Mouse (Mus musculus) kidney, adult 18-20 months (tissue): ENCODE results near the gene Uvrag.

Experiments used
- DNase-seq: peaks from one replicate; pipeline ENCODE4 v3.0.0; 2021

Gene Uvrag

DNA sequence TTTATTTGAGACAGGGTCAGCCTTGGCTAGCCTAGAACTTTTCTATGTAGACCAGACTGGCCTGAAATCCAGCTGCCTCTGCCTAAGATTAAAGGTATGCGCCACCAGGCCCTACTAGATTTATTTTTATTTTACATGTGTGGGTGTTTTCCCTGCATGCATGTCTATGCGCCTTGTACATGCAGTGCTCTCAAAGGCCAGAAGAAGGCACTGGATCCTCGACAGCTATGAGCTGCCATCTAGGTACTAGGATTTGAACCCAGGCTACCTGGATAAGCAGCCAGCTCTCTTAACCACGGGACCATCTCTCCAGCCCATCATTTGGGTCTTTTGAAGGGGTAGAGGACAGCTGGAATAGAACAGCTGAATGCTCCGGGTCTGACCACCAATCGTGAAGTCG is 21.5 kb upstream of the Uvrag start:
- DNase-seq = no peak

DNA sequence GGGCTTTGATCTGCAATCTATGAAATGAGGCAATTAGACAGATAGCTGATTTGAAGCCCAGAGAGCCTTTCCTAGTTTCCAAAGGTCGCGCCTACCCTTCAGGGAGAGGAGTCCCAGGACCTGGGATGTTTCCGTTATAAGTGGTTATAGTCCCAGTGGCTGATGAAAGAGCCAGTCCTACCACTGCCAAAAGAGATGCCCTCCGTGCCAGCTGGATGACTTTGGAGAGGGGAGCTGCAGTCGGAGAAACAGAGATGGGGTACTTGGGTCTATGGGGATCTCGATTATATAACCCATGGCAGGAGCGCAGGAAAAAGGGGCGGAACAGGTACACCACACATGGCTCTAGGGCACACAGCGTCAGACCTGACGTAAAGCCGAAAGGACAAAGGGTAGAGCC is 21.0 kb upstream of the Uvrag start:
- DNase-seq = no peak

DNA sequence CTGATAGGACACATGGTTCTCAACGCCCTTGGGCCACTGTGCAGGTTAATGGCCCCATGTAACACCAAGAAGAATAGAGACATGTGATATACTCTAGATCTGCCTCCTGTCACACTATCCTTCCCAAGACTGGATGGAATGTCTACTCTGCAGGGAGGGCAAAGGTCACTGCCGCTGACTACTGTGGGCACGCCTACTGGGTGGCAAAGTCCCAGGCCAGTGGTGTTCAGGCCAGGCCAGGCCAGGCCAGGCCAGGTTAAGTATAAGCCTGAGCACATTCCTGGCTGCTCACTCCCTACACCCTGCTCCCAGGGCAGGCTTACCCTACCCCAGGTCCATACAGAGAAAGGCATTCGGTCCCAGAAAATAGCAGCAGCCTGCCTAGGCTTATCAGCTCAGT is 20.6 kb upstream of the Uvrag start:
- peak; percentile 88 for DNase-seq

DNA sequence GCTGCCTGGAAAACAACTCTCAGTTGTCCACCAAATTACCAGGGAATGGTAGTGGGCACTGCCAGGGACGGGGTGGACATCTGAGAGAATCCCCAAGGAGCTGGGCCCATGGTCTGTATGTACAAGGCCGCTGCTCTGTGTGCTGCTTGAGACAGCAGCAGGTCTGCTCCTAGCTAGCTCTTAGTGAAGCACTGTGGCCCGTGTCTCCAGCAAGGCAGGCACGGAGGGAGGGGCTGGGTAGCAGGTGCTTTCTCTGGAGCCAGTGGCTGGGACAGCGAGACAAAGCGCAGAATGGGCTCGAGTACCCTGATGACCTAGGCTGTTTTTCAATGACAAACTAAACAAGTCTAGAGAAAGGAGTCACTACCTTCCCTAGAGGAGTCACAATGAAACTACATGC is 20.1 kb upstream of the Uvrag start:
- DNase-seq = no peak

DNA sequence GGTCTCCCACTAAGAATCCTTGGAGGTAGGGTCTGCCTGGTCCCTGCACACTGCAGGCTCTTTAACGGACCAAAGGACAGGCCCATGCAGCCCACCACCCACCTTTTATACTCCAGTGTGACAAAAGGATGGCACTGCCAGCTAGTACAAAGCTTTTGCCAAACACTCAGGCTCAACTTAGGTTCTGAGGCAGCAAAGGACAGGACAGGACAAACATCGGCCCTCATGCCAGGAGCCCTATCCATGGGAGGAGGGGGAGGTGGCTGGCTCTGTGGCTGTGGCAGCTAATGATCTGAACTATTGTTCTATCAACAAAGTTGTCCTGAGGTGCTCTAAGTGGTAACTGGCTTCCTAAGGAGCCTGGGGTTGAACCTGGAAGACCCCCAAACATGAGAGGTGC is 18.5 kb upstream of the Uvrag start:
- no peak for DNase-seq

DNA sequence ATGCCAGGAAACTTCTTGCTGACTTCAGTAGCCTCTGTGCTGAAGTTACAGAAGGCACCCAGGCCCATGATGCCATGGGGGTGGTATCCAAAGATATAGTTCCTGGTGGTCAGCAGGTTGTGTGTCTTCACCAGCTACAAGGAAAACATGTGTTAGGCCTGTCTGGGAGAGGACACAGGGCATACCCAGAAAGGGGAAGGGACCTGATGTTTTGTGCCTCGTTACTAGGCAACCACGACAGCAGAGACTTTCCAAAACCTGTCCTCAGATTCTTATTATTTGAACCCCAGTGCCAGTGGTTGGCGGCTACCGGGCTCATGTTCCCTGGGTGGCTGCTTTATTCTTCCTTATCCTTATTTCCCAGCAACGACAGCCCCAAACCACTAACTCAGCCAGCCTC is 18.0 kb upstream of the Uvrag start:
- no peak for DNase-seq

DNA sequence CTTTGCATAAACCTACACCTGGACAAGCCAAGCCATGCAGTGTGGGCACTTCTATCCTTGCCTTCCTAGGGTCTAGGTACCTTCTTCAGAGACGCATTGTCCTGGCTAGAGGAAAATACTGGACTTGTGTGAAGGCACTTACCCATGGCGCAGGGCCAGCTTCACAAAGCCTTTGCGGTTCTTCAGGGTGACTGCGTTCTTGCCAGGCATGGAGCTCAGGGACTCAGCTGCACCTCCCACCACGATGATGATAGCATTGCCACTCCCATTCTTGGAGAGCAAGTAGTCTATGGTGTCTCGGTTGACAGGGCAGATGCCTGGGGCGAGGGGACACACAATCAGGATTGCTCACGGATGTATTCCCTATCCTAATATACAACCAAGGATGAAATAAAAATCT is 17.1 kb upstream of the Uvrag start:
- no peak for DNase-seq

DNA sequence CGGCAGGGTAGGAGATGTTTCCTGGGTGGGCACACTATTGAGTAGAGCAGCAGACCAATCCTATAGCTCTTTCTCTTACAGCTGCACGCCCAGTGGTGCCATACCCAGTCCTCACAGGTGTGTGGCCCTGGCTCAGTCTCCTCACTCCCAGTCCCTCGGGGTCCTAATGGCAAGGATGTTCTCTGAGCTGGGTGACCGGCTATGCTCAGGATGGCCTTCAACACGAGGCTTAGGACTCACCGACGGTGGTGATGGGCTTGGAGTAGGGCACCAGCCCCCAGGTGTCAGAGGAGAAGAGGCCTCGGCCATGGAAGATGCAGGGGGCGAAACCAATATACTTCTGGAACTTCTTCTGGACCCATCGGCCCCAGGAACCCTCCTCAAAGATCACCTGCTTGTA is 15.8 kb upstream of the Uvrag start:
- no peak for DNase-seq

DNA sequence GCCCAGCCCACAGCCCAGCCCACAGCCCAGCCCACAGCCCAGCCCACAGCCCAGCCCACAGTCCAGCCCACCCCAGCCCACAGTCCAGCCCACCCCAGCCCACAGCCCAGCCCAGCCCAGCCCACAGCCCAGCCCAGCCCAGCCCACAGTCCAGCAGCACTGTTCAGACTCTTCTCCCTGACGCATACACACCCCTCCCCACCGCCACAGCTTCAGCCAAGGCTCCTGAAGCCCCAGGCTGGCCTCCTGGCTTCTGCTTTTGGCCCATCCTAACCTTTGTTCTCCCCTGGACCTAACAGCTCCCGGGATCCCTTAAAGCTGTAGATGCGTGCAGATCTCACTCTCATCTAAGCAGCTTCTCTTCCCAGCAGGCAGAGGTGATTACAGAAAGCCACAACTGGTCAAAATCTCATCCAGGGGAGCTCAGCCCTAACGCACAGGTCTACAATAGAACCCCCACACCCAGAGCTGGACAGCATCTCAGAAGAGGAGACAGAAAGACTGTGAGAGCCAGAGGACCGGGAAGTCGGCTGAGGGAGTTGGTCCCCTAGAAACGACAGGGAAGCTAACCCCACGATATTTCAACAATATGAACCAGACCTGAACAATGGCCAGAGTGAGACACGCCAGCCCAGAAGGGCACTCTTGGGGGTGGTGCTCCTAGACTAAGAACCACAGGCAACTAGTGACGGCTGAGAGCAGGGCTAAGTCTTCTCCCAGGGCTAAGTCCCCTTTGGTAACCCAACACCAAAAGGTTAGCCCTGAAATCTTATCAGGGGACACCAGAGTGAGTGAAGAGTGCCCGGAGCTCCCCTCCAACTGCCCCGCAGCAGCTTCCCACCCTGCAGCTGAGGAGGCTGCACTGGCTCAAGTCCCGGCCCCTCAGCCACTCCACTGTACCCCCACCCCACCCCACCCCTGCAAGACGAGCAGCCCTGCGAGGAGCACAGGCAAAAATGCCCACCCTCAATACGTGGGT is 14.7 kb upstream of the Uvrag start:
- no peak for DNase-seq

DNA sequence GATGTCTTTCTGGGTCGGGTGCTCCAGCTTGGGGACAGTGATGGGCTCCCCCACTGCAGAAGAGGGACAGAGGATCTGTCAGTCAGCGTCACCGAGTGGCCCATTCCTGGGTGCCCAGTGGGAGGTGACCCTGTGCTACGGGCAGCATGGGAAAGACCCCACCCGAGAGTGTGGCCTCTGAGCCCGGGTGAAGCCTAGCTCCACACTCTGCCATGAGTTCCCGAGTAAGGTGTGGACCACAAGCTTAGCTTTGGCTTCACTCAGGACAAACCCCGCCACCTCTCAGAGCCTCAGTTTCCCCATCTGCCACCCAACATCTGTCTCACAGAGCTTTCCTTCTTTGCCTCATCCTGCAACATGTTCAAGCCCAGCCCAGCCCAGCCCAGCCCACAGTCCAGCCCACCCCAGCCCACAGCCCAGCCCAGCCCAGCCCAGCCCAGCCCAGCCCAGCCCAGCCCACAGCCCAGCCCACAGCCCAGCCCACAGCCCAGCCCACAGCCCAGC is 13.8 kb upstream of the Uvrag start:
- DNase-seq = no peak

DNA sequence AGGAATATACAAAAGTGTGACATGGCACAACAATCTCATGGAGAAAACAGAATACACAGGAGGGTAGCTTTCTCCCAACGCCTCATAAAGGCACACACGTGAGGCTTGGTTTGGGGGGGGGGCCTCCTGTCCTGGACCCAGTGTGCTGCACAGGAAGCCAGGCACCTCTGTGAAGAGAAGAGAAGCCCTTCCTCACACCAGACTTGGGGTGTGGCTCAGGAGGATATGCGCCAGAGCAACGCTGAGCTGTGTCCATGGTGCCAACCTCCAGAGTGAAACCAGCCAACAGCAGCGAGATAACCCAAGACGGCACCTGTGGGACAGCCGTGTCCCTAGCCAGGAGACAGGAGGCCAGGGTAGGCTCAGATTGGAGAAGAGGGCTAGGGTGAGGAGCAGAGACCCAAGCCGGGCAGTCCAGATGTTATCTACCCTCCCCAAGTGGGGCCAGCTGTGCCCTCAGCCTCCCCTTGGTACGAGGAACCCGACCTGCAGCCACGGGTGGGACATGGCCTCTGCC is 12.8 kb upstream of the Uvrag start:
- no peak for DNase-seq

DNA sequence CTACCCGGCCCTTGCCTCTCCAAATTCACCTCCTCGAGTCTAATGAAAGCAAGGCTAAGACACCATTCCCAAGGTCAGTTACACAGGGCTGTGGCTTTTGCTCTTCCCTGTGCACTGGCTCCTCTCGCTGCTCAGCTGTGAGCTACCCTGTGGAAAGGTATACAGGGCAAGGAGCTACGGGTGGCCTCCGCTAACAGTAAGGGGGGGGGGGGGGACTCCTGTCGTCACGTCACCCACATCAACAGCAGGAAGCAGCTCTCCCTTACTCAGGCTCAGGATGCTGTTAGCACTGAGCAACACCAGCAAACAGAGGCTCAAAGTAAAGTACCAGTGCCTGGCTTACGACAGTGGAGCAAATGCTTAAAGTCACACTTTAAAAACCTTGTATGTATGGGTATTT is 11.8 kb upstream of the Uvrag start:
- DNase-seq = no peak

DNA sequence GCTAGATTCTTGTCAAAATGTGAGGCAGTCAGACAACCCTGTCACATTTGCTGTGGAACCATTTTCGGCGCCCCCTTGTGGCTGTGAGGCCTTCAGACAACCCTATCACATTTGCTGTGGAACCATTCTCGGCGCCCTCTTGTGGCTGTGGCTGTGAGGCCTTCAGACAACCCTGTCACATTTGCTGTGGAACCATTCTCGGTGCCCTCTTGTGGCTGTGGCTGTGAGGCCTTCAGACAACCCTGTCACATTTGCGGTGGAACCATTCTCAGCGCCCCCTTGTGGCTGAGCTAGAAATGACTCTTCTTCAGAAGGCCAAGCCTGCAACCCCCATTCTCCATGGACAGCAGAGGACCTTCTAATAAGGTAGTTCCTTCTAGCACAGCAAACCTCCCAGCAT is 10.4 kb upstream of the Uvrag start:
- DNase-seq = peak; percentile 96

DNA sequence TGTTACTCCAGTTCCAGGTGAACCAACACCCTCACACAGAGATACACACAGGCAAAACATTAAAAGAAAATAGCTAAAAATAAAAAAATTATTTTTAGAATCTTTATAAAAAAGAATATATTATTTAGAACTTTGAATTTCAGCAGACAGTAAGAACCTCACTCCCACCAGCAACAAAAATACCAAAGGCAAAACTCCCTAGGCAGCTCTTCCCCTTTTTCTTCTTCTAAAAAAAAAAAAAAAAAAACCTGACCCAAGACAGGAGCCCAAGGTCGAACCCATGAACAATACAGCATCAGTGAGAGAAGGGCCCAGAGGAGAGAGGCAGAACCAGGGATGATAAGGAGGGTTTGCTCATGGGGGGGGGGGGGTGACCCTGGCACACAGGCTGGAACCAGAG is 8.1 kb upstream of the Uvrag start:
- DNase-seq = no peak

DNA sequence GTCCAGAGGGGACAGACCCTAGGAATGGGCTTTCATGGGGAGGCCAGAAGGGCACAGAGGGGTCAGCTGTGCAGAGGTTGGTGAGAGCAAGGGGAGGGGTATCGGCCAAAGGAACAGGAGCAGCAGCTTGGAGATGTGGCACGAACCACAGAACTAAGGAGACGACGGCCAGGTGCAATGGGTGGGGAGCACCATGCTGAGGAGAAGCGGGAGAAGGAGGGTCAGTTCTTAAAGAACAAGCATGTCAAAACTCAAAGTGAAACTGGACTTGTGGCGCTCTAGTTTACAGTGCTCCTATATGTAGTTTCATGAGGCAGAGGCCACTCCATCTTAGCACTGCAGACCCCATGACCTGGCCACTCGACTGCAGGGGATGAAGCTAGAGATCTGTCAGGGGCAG is 6.6 kb upstream of the Uvrag start:
- DNase-seq = no peak

DNA sequence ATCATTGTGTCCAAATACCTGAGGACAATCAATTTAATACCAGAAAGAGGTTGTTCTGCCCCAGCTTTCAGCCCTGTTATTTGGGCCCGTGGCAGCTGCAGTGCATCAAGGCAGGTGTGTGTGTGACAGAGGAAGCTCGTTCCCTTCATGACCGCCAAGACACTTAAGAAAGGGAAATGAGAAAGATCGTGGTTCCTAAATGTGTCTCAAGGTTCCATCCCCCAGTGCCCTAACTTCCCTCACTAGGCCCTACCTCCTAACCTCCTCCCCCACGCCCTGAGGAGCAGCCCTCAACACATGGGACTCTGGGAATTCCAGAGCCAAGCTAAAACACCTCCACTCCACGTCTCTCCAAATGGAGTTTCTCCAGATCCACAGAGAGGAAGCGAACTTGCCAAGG is 6.0 kb upstream of the Uvrag start:
- no peak for DNase-seq

DNA sequence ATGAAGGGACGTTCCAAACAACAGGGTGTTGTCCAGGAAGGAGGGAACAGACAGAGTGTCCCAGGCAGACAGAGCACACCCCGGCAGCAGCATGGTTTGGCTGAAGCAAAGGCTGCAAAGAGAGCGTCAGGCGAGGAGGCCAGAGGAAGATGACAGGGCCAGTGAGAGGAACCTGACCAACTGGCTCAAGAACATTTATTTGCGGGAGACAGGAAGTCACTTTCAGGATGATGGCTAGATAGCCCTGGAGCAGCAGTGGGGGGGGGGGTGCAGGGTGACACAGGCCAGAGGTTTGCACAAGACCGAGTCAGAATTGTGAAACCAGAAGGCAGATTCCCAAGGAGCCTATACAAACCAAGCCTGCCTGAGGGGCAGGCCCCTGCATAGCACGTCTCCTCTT is 5.1 kb upstream of the Uvrag start:
- no peak for DNase-seq

DNA sequence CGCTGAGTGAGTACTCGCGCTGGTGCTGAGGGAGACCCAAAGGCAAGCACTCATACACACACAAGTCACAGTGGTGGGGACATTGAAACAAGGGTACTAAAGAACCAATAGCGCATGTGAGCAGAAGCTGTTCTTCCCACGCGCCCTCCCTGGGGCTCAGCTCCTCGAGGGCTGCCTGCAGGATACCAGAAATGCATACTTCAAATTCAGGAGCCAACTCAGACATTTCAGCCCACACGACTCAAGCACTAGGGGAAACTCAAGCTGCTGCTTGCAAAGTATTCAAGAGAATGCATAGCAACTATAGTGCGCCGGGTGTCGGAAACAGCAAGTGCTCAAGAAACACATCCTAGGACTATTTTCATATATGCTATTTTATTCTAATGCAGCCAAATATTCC is 3.7 kb upstream of the Uvrag start:
- no peak for DNase-seq

DNA sequence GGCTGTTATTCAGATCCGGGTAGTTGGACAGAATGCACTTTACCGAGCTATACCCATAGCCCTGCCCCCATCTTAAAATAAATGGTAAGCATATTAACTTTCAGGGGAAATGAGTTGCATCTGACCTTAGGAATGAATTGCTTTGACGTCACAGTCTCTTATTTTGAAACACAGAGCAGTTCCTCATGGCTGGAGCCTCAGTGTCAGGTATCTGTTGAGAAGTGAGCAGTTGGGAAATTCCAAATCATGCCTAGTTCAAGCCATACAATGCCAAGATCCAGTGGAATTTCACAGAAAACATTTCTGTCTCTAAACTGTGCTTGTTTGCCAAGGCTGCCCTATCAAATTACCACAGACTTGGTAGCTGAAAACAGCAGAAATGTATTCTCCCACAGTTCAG is 2.3 kb upstream of the Uvrag start:
- DNase-seq = no peak

DNA sequence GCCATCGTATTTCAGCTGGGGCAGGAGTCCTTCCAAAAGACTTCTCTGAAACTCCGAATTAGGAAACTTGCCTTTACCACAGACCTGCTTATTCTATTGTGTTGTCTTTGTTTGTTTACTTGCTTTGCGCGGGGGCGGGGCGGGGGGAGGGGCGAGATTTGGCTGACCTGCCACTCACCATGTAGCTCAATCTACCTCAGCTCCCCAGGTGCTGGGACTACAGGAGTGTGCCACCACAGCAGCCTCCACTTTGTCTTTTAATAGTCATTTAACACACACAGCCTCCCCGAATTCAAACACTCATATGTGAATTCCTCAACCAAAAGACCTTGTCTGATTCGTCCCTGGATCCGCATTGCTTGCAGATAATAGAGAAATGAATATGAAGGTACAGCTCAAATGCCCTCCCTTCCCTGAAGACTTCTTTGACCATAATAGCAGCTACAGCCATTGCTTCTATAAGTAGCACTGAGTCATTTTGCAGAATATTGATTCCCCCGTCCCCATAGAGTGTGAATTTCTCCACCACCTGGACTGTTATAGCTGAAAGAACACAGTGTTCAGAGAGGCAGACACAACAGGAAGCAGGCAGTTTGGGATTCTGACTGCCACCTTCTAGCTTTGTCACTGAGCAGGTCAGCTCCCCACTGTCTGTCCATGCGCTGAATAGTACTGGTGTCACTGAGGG is 1.1 kb upstream of the Uvrag start:
- no peak for DNase-seq

DNA sequence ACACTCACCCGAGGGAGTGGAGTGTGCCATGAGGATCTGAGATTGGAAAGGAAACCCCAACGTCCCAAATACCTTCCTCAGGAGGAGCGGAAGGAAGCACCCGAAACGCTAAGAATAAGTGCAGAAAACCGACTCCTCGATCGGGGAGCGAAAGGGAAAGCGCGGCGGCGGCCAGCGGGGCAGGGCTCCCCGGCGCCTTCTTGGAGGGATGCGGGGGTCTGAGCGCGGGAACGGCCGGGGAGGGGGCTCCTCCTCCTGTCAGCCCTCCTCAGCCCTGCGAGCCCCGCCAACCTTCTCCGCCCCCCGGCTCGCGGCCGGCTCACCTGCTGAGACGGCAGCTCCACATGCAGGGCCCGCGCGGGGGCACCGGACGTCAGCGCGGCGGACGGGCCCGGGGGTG is 430 bp downstream of the Uvrag start:
- peak; percentile 49 for DNase-seq

DNA sequence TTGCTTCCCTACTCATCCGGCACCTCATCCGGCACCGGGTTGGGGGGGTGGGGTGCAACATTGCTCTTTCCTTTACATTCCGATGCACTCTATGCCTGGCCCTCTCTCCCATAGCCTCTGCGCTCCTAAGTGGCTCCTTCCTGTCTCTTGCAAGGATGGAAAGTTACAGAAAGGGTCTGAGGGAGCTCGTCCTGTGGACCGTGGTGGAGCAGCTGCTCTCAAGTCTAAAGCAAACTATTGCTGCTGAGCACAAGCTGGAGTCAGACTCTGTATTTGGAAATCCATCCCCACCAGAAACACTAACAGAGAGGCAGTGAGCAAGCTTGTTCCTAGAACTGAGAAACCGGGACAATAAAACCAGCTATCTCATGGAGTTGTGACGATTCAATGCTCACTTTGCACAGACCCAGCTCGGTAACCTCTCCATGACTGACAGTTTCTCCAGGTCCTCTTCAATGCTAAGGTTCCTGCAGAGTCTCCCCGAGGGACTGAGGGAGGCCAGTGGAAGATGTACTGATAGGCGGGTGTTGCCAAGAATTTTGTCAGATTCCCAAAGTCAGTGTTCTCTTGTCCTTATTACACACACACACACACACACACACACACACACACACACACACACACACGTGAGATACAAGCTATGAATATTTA is 975 bp downstream of the Uvrag start:
- peak; percentile 45 for DNase-seq

DNA sequence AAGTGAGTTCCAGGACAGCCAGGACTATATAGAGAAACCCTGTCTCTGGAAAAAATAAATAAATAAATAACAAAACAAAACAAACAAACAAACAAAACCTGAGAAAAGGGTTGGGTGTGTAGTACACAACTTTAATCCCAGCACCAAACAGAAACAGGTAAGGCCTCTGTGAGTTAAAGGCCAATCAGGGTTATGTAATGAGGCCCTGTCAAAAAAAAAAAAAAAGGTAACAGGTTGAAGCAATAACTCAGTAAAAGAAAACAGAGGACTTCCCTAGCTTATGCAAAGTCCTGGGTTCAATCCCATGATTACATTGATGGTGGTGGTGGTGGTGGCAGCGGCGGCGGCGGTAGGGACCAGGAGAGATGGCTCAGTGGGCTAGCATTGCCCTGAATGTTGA is 3.4 kb downstream of the Uvrag start:
- no peak for DNase-seq

DNA sequence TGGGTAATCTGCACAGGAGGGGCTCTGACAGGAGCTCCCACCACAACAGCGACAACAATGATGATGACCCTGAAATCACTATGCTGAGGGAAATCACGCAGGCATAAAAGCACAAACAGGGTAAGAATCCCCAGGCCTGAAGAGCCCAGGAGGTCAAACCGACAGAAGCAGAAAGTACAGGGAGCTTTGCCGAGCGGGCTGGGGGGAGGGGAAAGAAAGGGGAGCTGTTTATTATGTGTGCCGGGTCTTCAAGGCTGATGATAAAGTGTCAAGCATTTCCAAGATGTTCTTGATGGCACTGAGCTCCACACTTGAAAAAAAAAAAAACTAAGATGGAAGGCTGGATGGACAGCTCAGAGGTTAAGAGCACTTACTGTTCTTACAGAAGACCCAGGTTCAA is 4.2 kb downstream of the Uvrag start:
- DNase-seq = no peak
